In genomic region chr15:82127426-82128374, GRCm38 (mm10) we compare ENCODE assay signal across 8 mouse cellular contexts. TPM values are rescaled to one million over a fixed set of nuclear protein-coding genes. Genes with fewer than 3 reads are reported as not detected.
DNase-seq lines count a peak whose midpoint lies in the region; ATAC-seq lines count a peak whose summit lies in the region.

TSS of gene Ccdc134 (plus strand) at chr15:82127922.

- H3K27ac ChIP-seq in forebrain, embryonic 11.5 days (ENCODE audit: low read depth, low read length), result peak within 1 kb of the TSS; percentile 46; the same call in 1 of the 2 replicates
- peak within 1 kb of the TSS; percentile 77 for H3K27ac ChIP-seq in heart, embryonic 16.5 days (ENCODE audit: low read length)
- peak within 1 kb of the TSS; percentile 81 for H3K27ac ChIP-seq in liver, embryonic 15.5 days (replicated peaks)
- no peak within 1 kb of the TSS for H3K27ac ChIP-seq in neural tube, embryonic 12.5 days

- H3K27me3 ChIP-seq in forebrain, embryonic 11.5 days (ENCODE audit: control insufficient read depth, insufficient read depth, low read length), result no peaks in the 10 kb centered on the region
- H3K27me3 ChIP-seq in heart, embryonic 16.5 days (ENCODE audit: control insufficient read depth, insufficient read depth, low read length), result peaks cover 4% of the 10 kb centered on the region; the same call in 1 of the 2 replicates
- H3K27me3 ChIP-seq in liver, embryonic 15.5 days, result 0 out of 2 replicates have a peak, but pooled peaks cover 7% of the 10 kb centered on the region
- 0 out of 2 replicates have a peak, but pooled peaks cover 5% of the 10 kb centered on the region for H3K27me3 ChIP-seq in neural tube, embryonic 12.5 days (replicated peaks)

- WGBS in forebrain, embryonic 11.5 days, result under 1% methylated on average over 74 of the region's 74 CpGs
- under 1% methylated on average over 72 of the region's 74 CpGs for WGBS in heart, embryonic 16.5 days
- WGBS in liver, embryonic 15.5 days (ENCODE audit: insufficient replicate concordance), result under 1% methylated on average over 74 of the region's 74 CpGs
- WGBS in neural tube, embryonic 12.5 days, result 2% methylated on average over 74 of the region's 74 CpGs

- H3K9ac ChIP-seq in forebrain, embryonic 11.5 days (ENCODE audit: low read length), result peak within 1 kb of the TSS; percentile 86
- peak within 1 kb of the TSS; percentile 94 for H3K9ac ChIP-seq in heart, embryonic 16.5 days (ENCODE audit: low read length)
- H3K9ac ChIP-seq in liver, embryonic 15.5 days, result peak within 1 kb of the TSS; percentile 86
- peak within 1 kb of the TSS; percentile 77 for H3K9ac ChIP-seq in neural tube, embryonic 12.5 days

- ATAC-seq in forebrain, embryonic 11.5 days (replicated peaks; ENCODE audit: low FRiP score), result peak; percentile 99
- ATAC-seq in heart, embryonic 16.5 days (replicated peaks; ENCODE audit: extremely low read depth, insufficient read depth, low FRiP score), result peak; percentile 99
- ATAC-seq in liver, embryonic 15.5 days (ENCODE audit: insufficient read depth), result peak; percentile 98
- peak; percentile 99 for ATAC-seq in neural tube, embryonic 12.5 days (ENCODE audit: low FRiP score, low read depth)

- peak within 1 kb of the TSS; percentile 78 for H3K4me3 ChIP-seq in forebrain, embryonic 11.5 days (ENCODE audit: low read depth, low read length)
- peak within 1 kb of the TSS; percentile 93 for H3K4me3 ChIP-seq in heart, embryonic 16.5 days (ENCODE audit: low read length)
- peak within 1 kb of the TSS; percentile 84 for H3K4me3 ChIP-seq in liver, embryonic 15.5 days (replicated peaks)
- H3K4me3 ChIP-seq in neural tube, embryonic 12.5 days, result peak within 1 kb of the TSS; percentile 75

- H3K9me3 ChIP-seq in forebrain, embryonic 11.5 days (ENCODE audit: control insufficient read depth, low read length), result no peaks in the 10 kb centered on the region
- H3K9me3 ChIP-seq in heart, embryonic 16.5 days (replicated peaks; ENCODE audit: control insufficient read depth, low read length), result no peaks in the 10 kb centered on the region
- no peaks in the 10 kb centered on the region for H3K9me3 ChIP-seq in liver, embryonic 15.5 days (replicated peaks)
- no peaks in the 10 kb centered on the region for H3K9me3 ChIP-seq in neural tube, embryonic 12.5 days

- no peaks in the 10 kb centered on the region; the same call in 1 of the 2 replicates for H3K4me1 ChIP-seq in forebrain, embryonic 11.5 days (replicated peaks; ENCODE audit: control insufficient read depth, insufficient read depth, low read length)
- peaks cover 14% of the 10 kb centered on the region for H3K4me1 ChIP-seq in heart, embryonic 16.5 days (ENCODE audit: control insufficient read depth, insufficient read depth, low read length)
- H3K4me1 ChIP-seq in liver, embryonic 15.5 days (replicated peaks), result peaks cover 33% of the 10 kb centered on the region
- H3K4me1 ChIP-seq in neural tube, embryonic 12.5 days, result peaks cover 10% of the 10 kb centered on the region; the same call in 1 of the 2 replicates

- peak; percentile 93 to 95 for DNase-seq in CD8-positive naive resting alpha-beta T cell, adult 2 months (ENCODE audit: low read depth in 2 of 2, low spot score in 2 of 2)
- peak; percentile 88 for DNase-seq in c-Kit-positive CD71-negative TER-119-negative erythroid progenitor cells, embryonic 14.5 days (ENCODE audit: low read depth)
- peak; percentile 98 for DNase-seq in forebrain, embryonic 11.5 days (ENCODE audit: low spot score)
- DNase-seq in kidney, postnatal 36 days, result peak; percentile 97 to 98
- DNase-seq in telencephalon, adult 2 months (ENCODE audit: low read depth, low spot score), result peak; percentile 86

- peak within 1 kb of the TSS; percentile 95 for H3K4me2 ChIP-seq in forebrain, embryonic 11.5 days (ENCODE audit: low read depth, low read length, severe bottlenecking)
- peak within 1 kb of the TSS; percentile 99 for H3K4me2 ChIP-seq in heart, embryonic 16.5 days (ENCODE audit: low read depth, low read length)
- H3K4me2 ChIP-seq in liver, embryonic 15.5 days, result peak within 1 kb of the TSS; percentile 99
- peak within 1 kb of the TSS; percentile 81 for H3K4me2 ChIP-seq in neural tube, embryonic 12.5 days (replicated peaks)

- no peaks in the 10 kb centered on the region for H3K36me3 ChIP-seq in forebrain, embryonic 11.5 days (ENCODE audit: control insufficient read depth, insufficient read depth, low read length)
- H3K36me3 ChIP-seq in heart, embryonic 16.5 days (ENCODE audit: control insufficient read depth, insufficient read depth), result no peaks in the 10 kb centered on the region
- peaks cover 15% of the 10 kb centered on the region for H3K36me3 ChIP-seq in liver, embryonic 15.5 days (replicated peaks)
- peaks cover 6% of the 10 kb centered on the region; the same call in 1 of the 2 replicates for H3K36me3 ChIP-seq in neural tube, embryonic 12.5 days

RNA-seq across cellular contexts. Expression of gene Ccdc134, which starts in this region (rescaled TPM):
- polyA plus RNA-seq in forebrain, embryonic 11.5 days (2014; fragmentation: Nextera tagmentation; extraction: Ambion mirVana), result 23.6 and 25.5 TPM in 2 replicates
- polyA plus RNA-seq in heart, embryonic 16.5 days (2015; fragmentation: Nextera tagmentation; extraction: Ambion mirVana), result 9.9 and 11.7 TPM in 2 replicates
- polyA plus RNA-seq in liver, embryonic 15.5 days (2015; fragmentation: Nextera tagmentation; extraction: Ambion mirVana), result 7.0 and 7.7 TPM in 2 replicates
- 17.8 and 20.3 TPM in 2 replicates for polyA plus RNA-seq in neural tube, embryonic 12.5 days (2016; fragmentation: Nextera tagmentation; extraction: Ambion mirVana)
